Mouse (Mus musculus) adrenal gland, adult 18-20 months (tissue): ENCODE results near the gene Irs3. TPM values are rescaled to one million over a fixed set of nuclear protein-coding genes. Genes with fewer than 3 reads are reported as not detected.

Experiments used
- DNase-seq, 2 experiments: peaks; one replicate each; pipeline ENCODE4 v3.0.0; 2021 to 2022; ENCODE audit warnings: low spot score in 2 of 2
- total RNA-seq, 2 experiments: library from RNA; stranded (reverse); gene quantifications; 1 replicate in 1 of 2; 2 replicates in 1 of 2; pipeline ENCODE4 v1.2.3; 2021

The Irs3 gene
- total RNA-seq, 2 experiments from 2014 or later: 6.7 to 27.5 TPM

DNA sequence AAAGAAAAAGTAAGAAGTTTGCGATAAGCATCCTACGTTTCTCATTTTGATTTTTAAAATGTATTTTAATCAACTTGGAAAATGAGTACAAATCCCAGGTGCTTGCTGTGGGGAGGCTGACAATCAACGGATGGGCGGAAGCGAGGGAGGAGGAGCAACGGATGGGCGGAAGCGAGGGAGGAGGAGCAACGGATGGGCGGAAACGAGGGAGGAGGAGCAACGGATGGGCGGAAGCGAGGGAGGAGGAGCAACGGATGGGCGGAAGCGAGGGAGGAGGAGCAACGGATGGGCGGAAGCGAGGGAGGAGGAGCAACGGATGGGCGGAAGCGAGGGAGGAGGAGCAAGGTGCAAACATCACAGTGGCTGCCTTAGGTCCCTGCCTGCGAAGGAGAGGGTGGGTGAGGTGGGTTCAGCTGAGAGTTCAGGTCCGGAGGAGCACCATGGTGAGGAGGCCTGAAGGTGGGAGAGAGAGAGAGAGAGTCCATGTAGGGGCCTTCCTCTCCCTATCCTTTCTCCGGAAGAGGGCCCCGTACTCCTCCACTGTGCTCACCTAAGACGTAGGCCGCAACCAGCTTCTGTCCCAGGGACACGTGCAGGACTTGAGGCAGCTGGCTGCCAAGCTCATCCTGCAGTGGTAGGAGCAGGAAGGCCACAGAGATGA, 48.8 kb downstream of the Irs3 start:
- DNase-seq: no peak

DNA sequence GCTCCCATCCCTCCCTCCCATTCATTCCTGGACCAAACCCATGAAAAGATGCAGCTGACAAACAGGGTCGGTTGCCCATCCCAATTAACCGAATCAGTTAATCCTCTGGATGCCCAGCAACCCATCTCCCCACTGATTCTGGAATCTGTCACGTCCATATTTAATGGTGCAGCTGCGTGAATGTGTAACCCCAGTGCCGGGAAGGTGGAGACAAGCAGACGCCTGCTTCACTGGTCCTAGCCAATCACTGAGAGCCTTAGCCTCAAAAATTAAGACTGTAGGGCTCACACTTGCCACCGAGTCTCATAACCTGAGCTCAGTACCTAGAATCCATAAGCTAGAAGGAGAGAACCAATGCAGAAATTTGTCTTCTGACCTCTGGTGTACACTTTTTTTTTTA, 49.6 kb downstream of the Irs3 start:
- no peak for DNase-seq

Other genes starting within 250 kb of the Irs3 start
- gene Zan, start 168.7 kb downstream of the Irs3 start, total RNA-seq: not detected
- gene Pop7, start 143.2 kb downstream of the Irs3 start, total RNA-seq: 10 to 100 TPM; 23.5 to 24.7 TPM
- gene Gigyf1, start 127.2 kb downstream of the Irs3 start, total RNA-seq: 10 to 100 TPM; 27.6 to 36.4 TPM
- not detected for gene Epo, start 112.5 kb downstream of the Irs3 start, total RNA-seq
- 100 to 1,000 TPM; 517 to 525 TPM for gene Gnb2, start 112.2 kb downstream of the Irs3 start, total RNA-seq
- 1 to 10 TPM; 2.5 to 4.9 TPM for gene Actl6b, start 92.2 kb downstream of the Irs3 start, total RNA-seq
- gene Tfr2, start 75.9 kb downstream of the Irs3 start, total RNA-seq: 1 to 10 TPM; 1.8 to 2.7 TPM
- 10 to 100 TPM; 41.3 to 43.6 TPM for gene Mospd3, start 44.7 kb downstream of the Irs3 start, total RNA-seq
- 100 to 1,000 TPM; 667 to 880 TPM for gene Pcolce, start 31.9 kb downstream of the Irs3 start, total RNA-seq
- 1 to 10 TPM in 1 of 2 experiments, under 1 TPM in 1; 0.93 to 1.3 TPM for gene Fbxo24, start 16.7 kb downstream of the Irs3 start, total RNA-seq
- gene Lrch4, start 16.6 kb downstream of the Irs3 start, total RNA-seq: 10 to 100 TPM; 30.3 to 32.7 TPM
- 10 to 100 TPM; 10.7 to 11.3 TPM for gene Gm20605, start 16.5 kb downstream of the Irs3 start, total RNA-seq
- gene Sap25, start 4.4 kb downstream of the Irs3 start, total RNA-seq: 1 to 10 TPM; 4.1 to 5.4 TPM
- 10 to 100 TPM; 25.3 to 28.8 TPM for gene Agfg2, start 39.0 kb upstream of the Irs3 start, total RNA-seq
- gene Nyap1, start 95.9 kb upstream of the Irs3 start, total RNA-seq: 1 to 10 TPM; 4.2 to 4.7 TPM
- gene Tsc22d4, start 100.0 kb upstream of the Irs3 start, total RNA-seq: 10 to 100 TPM; 72.5 to 80.5 TPM
- gene Ppp1r35, start 133.1 kb upstream of the Irs3 start, total RNA-seq: 10 to 100 TPM; 23.7 to 24.6 TPM
- 10 to 100 TPM; 39.9 to 44.6 TPM for gene Mepce, start 141.9 kb upstream of the Irs3 start, total RNA-seq
- 1 to 10 TPM; 2.3 to 2.4 TPM for gene Zcwpw1, start 142.1 kb upstream of the Irs3 start, total RNA-seq
- 1 to 10 TPM; 2.6 to 4.3 TPM for gene Pilra, start 190.6 kb upstream of the Irs3 start, total RNA-seq
- gene Pilrb1, start 212.4 kb upstream of the Irs3 start, total RNA-seq: 1 to 10 TPM; 1.8 to 2.9 TPM
- gene Pilrb2, start 226.1 kb upstream of the Irs3 start, total RNA-seq: 1 to 10 TPM; 1.1 to 2.5 TPM